Mouse (Mus musculus) CH12.LX (cell line): Measurements from ENCODE around the gene Ap4b1. TPM values are rescaled to one million over a fixed set of nuclear protein-coding genes. Genes with fewer than 3 reads are reported as not detected.

Experiments
- DNase-seq: peaks from one replicate; pipeline ENCODE4 v3.0.0-alpha.2; 2013; ENCODE audit errors: extremely low read depth
- H3K27ac ChIP-seq: 2 replicates; pipeline ENCODE4 v1.5.1; 2012; ENCODE audit warnings: low read depth, mild to moderate bottlenecking, control low read depth, moderate library complexity; ENCODE audit not compliant: insufficient read depth
- H3K27me3 ChIP-seq: replicated peaks from 2 replicates; pipeline ENCODE3; 2012; ENCODE audit warnings: inconsistent platforms
- H3K36me3 ChIP-seq, 2 experiments: replicated peaks in 1 of 2; 2 replicates each; pipeline versions ENCODE3 to v1.6.1; 2012; ENCODE audit warnings: inconsistent platforms in 1 of 2, low read length in 1 of 2, mild to moderate bottlenecking in 1 of 2, mixed read lengths in 1 of 2, moderate library complexity in 1 of 2; ENCODE audit not compliant: control insufficient read depth in 1 of 2, insufficient read depth in 1 of 2
- H3K4me1 ChIP-seq, 2 experiments: 2 replicates each; pipeline ENCODE4 v1.6.1; 2012; ENCODE audit warnings: inconsistent platforms in 1 of 2, moderate library complexity in 1 of 2; ENCODE audit not compliant: insufficient read depth in 2 of 2, control insufficient read depth in 1 of 2
- H3K4me2 ChIP-seq: 2 replicates; pipeline ENCODE4 v1.6.1; 2012; ENCODE audit warnings: low read depth, mild to moderate bottlenecking, control low read depth; ENCODE audit not compliant: poor library complexity, insufficient read depth, severe bottlenecking
- H3K4me3 ChIP-seq, 3 experiments: fragments of 150-350 bp in 1 of 3; sonication (generic) in 1 of 3; replicated peaks in 1 of 3; 2 replicates each; pipeline versions ENCODE3 to v1.5.1; 2011 to 2012; ENCODE audit warnings: low read depth in 2 of 3, low read length in 2 of 3, mild to moderate bottlenecking in 2 of 3, moderate library complexity in 2 of 3, control low read depth in 1 of 3, improper control_type of control experiment in 1 of 3, inconsistent platforms in 1 of 3, mixed read lengths in 1 of 3; ENCODE audit not compliant: poor library complexity in 1 of 3
- H3K79me2 ChIP-seq: replicated peaks from 2 replicates; pipeline ENCODE4 v1.6.1; 2012; ENCODE audit warnings: mild to moderate bottlenecking, moderate library complexity; ENCODE audit not compliant: control insufficient read depth, poor library complexity, insufficient read depth, severe bottlenecking; ENCODE audit errors: extremely low read depth
- H3K9ac ChIP-seq: 2 replicates; pipeline ENCODE4 v1.6.1; 2012; ENCODE audit warnings: low read depth, mild to moderate bottlenecking, control low read depth, moderate library complexity; ENCODE audit not compliant: insufficient read depth
- H3K9me3 ChIP-seq: replicated peaks from 2 replicates; pipeline ENCODE3; 2012; ENCODE audit warnings: low read length, inconsistent platforms, mixed read lengths
- EP300 ChIP-seq: IDR thresholded peaks from 2 replicates; pipeline ENCODE4 v1.6.1; 2011; ENCODE audit warnings: low read length, improper control_type of control experiment
- MAX ChIP-seq: IDR thresholded peaks from 2 replicates; pipeline ENCODE4 v1.6.1; 2011; ENCODE audit warnings: low read length, improper control_type of control experiment
- RCOR1 ChIP-seq: conservative IDR thresholded peaks from 2 replicates; pipeline ENCODE4 v1.6.1; 2012; ENCODE audit warnings: low read depth, mild to moderate bottlenecking, inconsistent platforms, low read length, improper control_type of control experiment
- TBP ChIP-seq: conservative IDR thresholded peaks from 2 replicates; pipeline ENCODE4 v1.6.1; 2011; ENCODE audit warnings: low read depth, low read length, improper control_type of control experiment
- dilution Hi-C: fragments of 300-500 bp; cut with MboI; formaldehyde crosslinking; loops from 2 replicates; pipeline ENCODE4 v1.14.3; 2020; ENCODE audit warnings: low sequenced_read_pairs; ENCODE audit not compliant: extremely low pct_unique_long_range_greater_than_20kb, extremely low pct_ligation_motif_present
- in situ Hi-C: fragments of 300-500 bp; cut with MboI; formaldehyde crosslinking; loops from 3 replicates; pipeline ENCODE4 v1.14.3; 2019; ENCODE audit warnings: low sequenced_read_pairs, low pct_ligation_motif_present, low pct_unique_long_range_greater_than_20kb, mixed read lengths
- polyA plus RNA-seq: library from polyadenylated mRNA; unstranded; fragments of >175 nt; gene quantifications from 2 replicates; pipeline ENCODE4 v1.2.1, GENCODE M21; 2012; ENCODE audit warnings: low read depth; ENCODE audit not compliant: insufficient read length
- total RNA-seq, 2 experiments: library from RNA; depleted of rRNA; stranded (reverse); fragments of 300-350 nt in 1 of 2; fragments of >200 nt in 1 of 2; gene quantifications; 2 replicates each; pipeline ENCODE4 v1.2.3; 2012 to 2014

The Ap4b1 gene
- total and polyA plus RNA-seq, 3 experiments = 19.8 to 31.9 (median 23.1) TPM

DNA sequence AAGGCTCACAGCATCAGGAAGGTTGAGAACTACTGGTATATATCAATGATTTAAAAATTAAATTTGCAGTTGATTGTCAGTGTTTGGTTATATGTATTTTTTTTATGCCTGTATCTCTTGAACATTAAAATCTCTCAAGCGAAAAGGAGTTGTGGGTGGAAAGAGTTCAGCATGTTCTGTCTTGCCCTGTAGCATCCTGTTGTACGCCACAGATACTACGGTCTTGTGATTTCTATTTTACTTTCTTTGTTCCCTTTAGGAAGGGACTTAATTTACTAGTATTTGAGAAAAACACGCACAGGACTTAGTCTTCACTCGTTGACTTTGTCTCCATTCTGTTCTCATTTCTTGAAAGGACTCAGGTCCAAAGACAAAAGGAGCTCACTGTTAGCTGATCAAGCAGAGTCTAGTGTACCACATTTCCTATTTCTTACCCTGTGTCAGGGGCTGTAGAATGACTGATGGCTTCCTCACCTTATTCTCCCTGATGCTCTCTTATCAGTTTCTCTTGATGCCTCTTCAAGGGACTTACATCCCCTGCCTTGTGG, 58.2 kb downstream of the Ap4b1 start (continued):
- TF ChIP-seq TBP = peak; percentile 69; the same call in 1 of the 2 replicates

DNA sequence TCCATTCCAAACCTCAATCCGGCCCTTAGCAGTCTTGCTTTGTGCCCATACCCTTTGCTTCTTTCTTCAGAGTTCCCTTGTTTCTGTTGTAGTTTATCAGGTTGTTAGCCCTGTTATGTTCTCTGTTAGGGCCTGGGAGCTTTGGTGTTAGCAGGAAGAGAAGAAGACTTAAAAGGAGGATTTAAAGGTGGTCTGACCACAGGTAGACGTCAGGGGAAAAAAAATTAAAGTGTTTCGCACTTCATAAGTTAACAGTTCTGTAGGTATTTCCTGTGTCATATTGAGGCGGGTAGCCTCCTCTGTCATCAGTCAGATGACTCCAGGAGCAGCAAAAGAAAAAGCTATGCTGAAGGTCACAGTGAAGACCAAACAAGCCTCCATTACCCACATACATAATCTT, 58.7 kb downstream of the Ap4b1 start:
- Histone ChIP-seq H3K36me3 (peaks cover 25 to 51% of the 10 kb centered on the region in 2 experiments), H3K27me3 (no peaks in the 10 kb centered on the region), H3K4me3 (no peak overlapping the region), H3K4me1 (peaks cover 27 to 84% of the 10 kb centered on the region in 2 experiments), H3K4me2 (peak overlapping the region; percentile 26), H3K27ac (peak overlapping the region; percentile 95), H3K9me3 (peaks cover 4% of the 10 kb centered on the region), H3K79me2 (peaks cover 74% of the 10 kb centered on the region), H3K9ac (peak overlapping the region; percentile 71)
- DNase-seq = no peak
- in situ Hi-C loops (no loop called here), dilution Hi-C loops (no loop called here)
- TF ChIP-seq RCOR1 (no peak), MAX (peak; percentile 32; the same call in 1 of the 2 replicates), EP300 (0 out of 2 replicates have a peak, but pooled peaks have one; percentile 6)

Other genes starting within 250 kb of the Ap4b1 start
- gene Syt6, start 234.3 kb upstream of the Ap4b1 start, total RNA-seq (2012; rRNA removed) = 0.08 TPM in 1 of 2 replicates, not detected in the other
- gene Syt6, start 234.3 kb upstream of the Ap4b1 start, total RNA-seq (2014; rRNA removed) = not detected in 2 replicates
- not detected in 2 replicates for gene Syt6, start 234.3 kb upstream of the Ap4b1 start, polyA plus RNA-seq
- 0.46 and 0.64 TPM in 2 replicates for gene Atg4a-ps, start 163.5 kb upstream of the Ap4b1 start, total RNA-seq (2012; rRNA removed)
- 5.7 and 6.6 TPM in 2 replicates for gene Atg4a-ps, start 163.5 kb upstream of the Ap4b1 start, total RNA-seq (2014; rRNA removed)
- 2.1 and 4.0 TPM in 2 replicates for gene Atg4a-ps, start 163.5 kb upstream of the Ap4b1 start, polyA plus RNA-seq
- 14.0 and 16.0 TPM in 2 replicates for gene Olfml3, start 71.5 kb upstream of the Ap4b1 start, total RNA-seq (2012; rRNA removed)
- gene Olfml3, start 71.5 kb upstream of the Ap4b1 start, total RNA-seq (2014; rRNA removed) = 18.3 and 19.7 TPM in 2 replicates
- 33.3 and 34.0 TPM in 2 replicates for gene Olfml3, start 71.5 kb upstream of the Ap4b1 start, polyA plus RNA-seq
- not detected in 2 replicates for gene Gm10964, start 70.2 kb upstream of the Ap4b1 start, total RNA-seq (2012; rRNA removed)
- not detected in 2 replicates for gene Gm10964, start 70.2 kb upstream of the Ap4b1 start, total RNA-seq (2014; rRNA removed)
- not detected in 2 replicates for gene Gm10964, start 70.2 kb upstream of the Ap4b1 start, polyA plus RNA-seq
- gene Hipk1, start 18.0 kb upstream of the Ap4b1 start, total RNA-seq (2012; rRNA removed) = 32.7 and 36.5 TPM in 2 replicates
- gene Hipk1, start 18.0 kb upstream of the Ap4b1 start, total RNA-seq (2014; rRNA removed) = 25.1 and 26.2 TPM in 2 replicates
- gene Hipk1, start 18.0 kb upstream of the Ap4b1 start, polyA plus RNA-seq = 31.1 and 35.9 TPM in 2 replicates
- gene Dclre1b, start 76 bp upstream of the Ap4b1 start, total RNA-seq (2012; rRNA removed) = 16.7 and 18.5 TPM in 2 replicates
- 9.1 and 10.2 TPM in 2 replicates for gene Dclre1b, start 76 bp upstream of the Ap4b1 start, total RNA-seq (2014; rRNA removed)
- 32.2 and 32.5 TPM in 2 replicates for gene Dclre1b, start 76 bp upstream of the Ap4b1 start, polyA plus RNA-seq
- 3.1 and 4.3 TPM in 2 replicates for gene Gm43064, start 53 bp downstream of the Ap4b1 start, total RNA-seq (2012; rRNA removed)
- gene Gm43064, start 53 bp downstream of the Ap4b1 start, total RNA-seq (2014; rRNA removed) = 0.91 and 1.6 TPM in 2 replicates
- gene Gm43064, start 53 bp downstream of the Ap4b1 start, polyA plus RNA-seq = not detected in 2 replicates
- gene Bcl2l15, start 23.1 kb downstream of the Ap4b1 start, total RNA-seq (2012; rRNA removed) = 12.2 and 19.3 TPM in 2 replicates
- 22.4 and 23.0 TPM in 2 replicates for gene Bcl2l15, start 23.1 kb downstream of the Ap4b1 start, total RNA-seq (2014; rRNA removed)
- gene Bcl2l15, start 23.1 kb downstream of the Ap4b1 start, polyA plus RNA-seq = 24.8 and 24.9 TPM in 2 replicates
- 21.9 and 26.7 TPM in 2 replicates for gene Ptpn22, start 50.3 kb downstream of the Ap4b1 start, total RNA-seq (2012; rRNA removed)
- 46.9 and 49.7 TPM in 2 replicates for gene Ptpn22, start 50.3 kb downstream of the Ap4b1 start, total RNA-seq (2014; rRNA removed)
- 67.9 and 90.9 TPM in 2 replicates for gene Ptpn22, start 50.3 kb downstream of the Ap4b1 start, polyA plus RNA-seq
- 13.0 and 13.4 TPM in 2 replicates for gene Rsbn1, start 104.6 kb downstream of the Ap4b1 start, total RNA-seq (2012; rRNA removed)
- gene Rsbn1, start 104.6 kb downstream of the Ap4b1 start, total RNA-seq (2014; rRNA removed) = 19.6 and 23.5 TPM in 2 replicates
- gene Rsbn1, start 104.6 kb downstream of the Ap4b1 start, polyA plus RNA-seq = 13.8 and 14.5 TPM in 2 replicates
- 21.2 and 27.3 TPM in 2 replicates for gene Phtf1, start 158.6 kb downstream of the Ap4b1 start, total RNA-seq (2012; rRNA removed)
- gene Phtf1, start 158.6 kb downstream of the Ap4b1 start, total RNA-seq (2014; rRNA removed) = 37.1 and 42.0 TPM in 2 replicates
- gene Phtf1, start 158.6 kb downstream of the Ap4b1 start, polyA plus RNA-seq = 41.2 and 42.4 TPM in 2 replicates